Mouse (Mus musculus) embryonic facial prominence, embryonic 14.5 days (tissue): ENCODE results near the gene Vpreb1. TPM values are rescaled to one million over a fixed set of nuclear protein-coding genes. Genes with fewer than 3 reads are reported as not detected.
A peak's percentile ranks its signal among the peaks of the same experiment; 100 is the strongest.

ENCODE experiments used
- ATAC-seq: fragments of 200-750 bp; cut with Nextera tagmentation; 2 replicates; pipeline ENCODE4 v1.8.0; 2017; ENCODE audit warnings: low read depth, moderate number of reproducible peaks, moderate TSS enrichment
- DNase-seq: peaks from one replicate; pipeline ENCODE4 v3.0.0-alpha.2; 2015; ENCODE audit warnings: low spot score
- H3K27ac ChIP-seq: fragments of 300-500 bp; sonication (generic); replicated peaks from 2 replicates; pipeline ENCODE4 v1.5.1; 2014; ENCODE audit warnings: low read depth, mild to moderate bottlenecking, low read length, moderate library complexity
- H3K27me3 ChIP-seq: fragments of 300-500 bp; sonication (generic); replicated peaks from 2 replicates; pipeline ENCODE4 v1.6.1; 2014; ENCODE audit warnings: low read length; ENCODE audit not compliant: control insufficient read depth, insufficient read depth
- H3K36me3 ChIP-seq: fragments of 300-500 bp; sonication (generic); 2 replicates; pipeline ENCODE4 v1.6.1; 2014; ENCODE audit warnings: low read length, mixed read lengths; ENCODE audit not compliant: control insufficient read depth, insufficient read depth
- H3K4me1 ChIP-seq: fragments of 300-500 bp; sonication (generic); 2 replicates; pipeline ENCODE4 v1.6.1; 2014; ENCODE audit warnings: antibody characterized with exemption, low read length; ENCODE audit not compliant: control insufficient read depth, insufficient read depth
- H3K4me2 ChIP-seq: fragments of 300-500 bp; sonication (generic); 2 replicates; pipeline ENCODE4 v1.6.1; 2014; ENCODE audit warnings: low read depth, mild to moderate bottlenecking, low read length, moderate library complexity, mixed read lengths
- H3K4me3 ChIP-seq: fragments of 300-500 bp; sonication (generic); 2 replicates; pipeline ENCODE4 v1.5.1; 2014; ENCODE audit warnings: low read depth, mild to moderate bottlenecking, low read length
- H3K9ac ChIP-seq: fragments of 300-500 bp; sonication (generic); 2 replicates; pipeline ENCODE4 v1.6.1; 2014; ENCODE audit warnings: low read depth, mild to moderate bottlenecking, low read length, moderate library complexity, mixed read lengths
- H3K9me3 ChIP-seq: fragments of 300-500 bp; sonication (generic); 2 replicates; pipeline ENCODE4 v1.6.1; 2016; ENCODE audit warnings: low read length; ENCODE audit not compliant: control insufficient read depth
- WGBS: fragments of 180-500 bp; shearing (Covaris S2); extraction: QIAGEN DNeasy Blood & Tissue Kit; methylation state at CpG from one replicate; pipeline ENCODE4 v1.1.7; 2014; 5-methylcytosine and 5-hydroxymethylcytosine counted together
- polyA plus RNA-seq: library from polyadenylated mRNA; unstranded; fragments of >200 nt; fragmentation: Nextera tagmentation; extraction: Ambion mirVana; gene quantifications from 2 replicates; pipeline ENCODE4 v1.2.1, GENCODE M21; 2014

Vpreb1 gene
- polyA plus RNA-seq, 1 experiment from 2014 or later, result 1.6 TPM

DNA sequence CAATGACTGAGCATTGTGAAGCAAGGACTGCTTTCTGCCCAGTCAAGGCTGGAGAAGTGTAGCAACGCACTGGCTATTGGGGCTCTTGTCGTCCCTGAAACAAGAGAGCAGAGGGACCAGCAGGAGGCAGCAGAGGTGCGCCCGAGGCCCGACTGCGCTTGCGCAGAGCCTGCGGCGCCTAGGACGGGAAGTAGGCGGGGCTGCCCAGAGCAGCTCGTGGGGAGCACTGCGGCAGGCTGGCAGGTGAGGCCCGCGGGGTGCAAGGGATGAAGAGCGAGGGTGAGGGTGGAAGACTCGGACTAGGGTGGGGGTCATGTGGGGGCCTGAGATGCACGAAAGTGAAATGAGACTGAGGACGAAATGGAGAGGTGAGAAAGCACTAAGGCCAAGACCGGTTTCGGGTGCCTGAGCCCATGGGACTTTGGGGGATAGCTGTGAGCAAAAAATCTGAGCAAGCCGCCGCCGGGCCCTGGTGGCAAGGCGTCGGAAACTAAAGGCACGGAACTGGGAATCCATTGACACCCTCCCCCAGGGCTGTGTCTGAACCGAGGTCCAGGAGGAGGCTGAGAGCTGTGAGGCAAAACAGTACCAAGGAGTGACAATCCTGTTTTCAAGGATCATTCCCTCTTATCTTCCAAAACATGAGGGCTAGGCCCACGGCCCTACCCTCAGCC, 25.9 kb upstream of the Vpreb1 start, which contains the start of gene Ppm1f:
Gene Ppm1f (plus strand): TSS at position 88 of the 674 bp plus-strand sequence.
- DNase-seq (peak; percentile 93), ATAC-seq (peak; percentile 94)
- H3K9ac ChIP-seq, result peak within 1 kb of the TSS; percentile 75
- H3K27ac ChIP-seq, result peak within 1 kb of the TSS; percentile 41; the same call in 1 of the 2 replicates
- H3K4me3 ChIP-seq, result peak within 1 kb of the TSS; percentile 65
- peaks cover 8% of the 10 kb centered on the region for H3K4me1 ChIP-seq
- peak within 1 kb of the TSS; percentile 82 for H3K4me2 ChIP-seq
- H3K27me3 ChIP-seq, result no peaks in the 10 kb centered on the region
- H3K9me3 ChIP-seq, result no peaks in the 10 kb centered on the region
- H3K36me3 ChIP-seq, result peaks cover 29% of the 10 kb centered on the region
- WGBS, result under 1% methylated on average over 29 of the region's 29 CpGs

DNA sequence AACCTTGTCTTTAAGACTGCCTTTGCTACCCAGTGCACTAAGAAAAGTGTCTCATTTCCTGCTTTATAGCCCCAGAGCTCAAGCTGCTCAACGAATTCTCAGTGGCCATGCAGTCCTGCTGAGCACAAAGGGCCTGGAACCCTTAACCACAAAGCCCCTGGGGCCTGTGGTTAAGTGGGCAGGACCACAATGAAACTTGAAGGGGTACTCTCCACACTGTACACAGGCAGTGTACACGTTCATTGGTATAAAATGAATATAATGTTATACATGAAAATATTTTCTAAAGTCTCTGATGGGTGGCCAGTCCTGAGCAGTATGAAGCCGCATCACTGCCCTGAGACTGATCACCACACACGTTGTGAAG, 25.4 kb upstream of the Vpreb1 start:
- Histone ChIP-seq H3K4me3 (peak overlapping the region; percentile 65), H3K36me3 (peaks cover 34% of the 10 kb centered on the region), H3K27ac (no peak overlapping the region; the same call in 1 of the 2 replicates), H3K9ac (no peak overlapping the region; the same call in 1 of the 2 replicates), H3K4me1 (peaks cover 8% of the 10 kb centered on the region), H3K27me3 (no peaks in the 10 kb centered on the region), H3K4me2 (peak overlapping the region; percentile 29; the same call in 1 of the 2 replicates), H3K9me3 (no peaks in the 10 kb centered on the region)
- no peak; the same call in 1 of the 2 replicates for ATAC-seq
- peak; percentile 6 for DNase-seq
- 20% methylated on average over 4 of the region's 4 CpGs for WGBS

DNA sequence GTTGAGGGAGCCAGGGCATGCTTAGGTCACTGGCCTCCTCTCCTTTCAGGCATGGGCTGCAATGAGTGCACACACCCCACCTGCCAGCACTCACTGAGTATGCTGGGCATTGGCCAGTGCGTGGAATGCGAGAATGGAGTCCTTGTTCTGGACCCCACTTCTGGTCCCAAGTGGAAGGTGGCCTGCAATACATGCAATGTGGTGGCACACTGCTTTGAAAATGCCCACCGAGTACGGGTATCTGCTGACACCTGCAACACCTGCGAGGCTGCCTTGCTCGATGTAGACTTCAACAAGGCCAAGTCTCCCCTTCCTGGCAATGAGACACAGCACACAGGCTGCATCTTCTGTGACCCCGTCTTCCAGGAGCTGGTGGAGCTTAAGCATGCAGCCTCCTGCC, 21.7 kb upstream of the Vpreb1 start:
- no peak overlapping the region for H3K9ac ChIP-seq
- peaks cover 3% of the 10 kb centered on the region for H3K4me1 ChIP-seq
- ATAC-seq (no peak), DNase-seq (no peak)
- no peak overlapping the region for H3K4me2 ChIP-seq
- H3K27ac ChIP-seq, result no peak overlapping the region
- H3K27me3 ChIP-seq, result no peaks in the 10 kb centered on the region
- no peaks in the 10 kb centered on the region for H3K9me3 ChIP-seq
- no peak overlapping the region for H3K4me3 ChIP-seq
- 94% methylated on average over 7 of the region's 7 CpGs for whole genome bisulfite sequencing
- peaks cover 69% of the 10 kb centered on the region for H3K36me3 ChIP-seq

DNA sequence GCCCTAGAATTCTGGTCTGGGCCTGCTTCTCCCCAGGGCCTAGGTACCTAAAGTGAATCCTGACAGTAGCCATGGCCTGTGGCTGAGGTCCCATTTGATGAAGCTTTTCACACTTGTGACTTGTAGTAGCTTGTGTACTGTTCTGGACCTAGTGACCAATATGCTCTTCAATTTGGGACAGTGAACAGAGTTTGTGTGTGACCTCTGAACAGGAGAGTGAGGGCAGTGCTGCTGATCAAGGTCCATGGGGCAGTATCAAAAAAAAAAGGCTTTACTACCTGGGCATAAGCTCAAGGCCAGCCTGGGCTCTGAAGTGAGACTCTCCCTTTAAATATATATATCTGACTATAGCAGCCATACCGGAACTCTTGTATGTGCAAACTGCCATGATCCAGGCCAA, 17.7 kb upstream of the Vpreb1 start:
- DNase-seq (no peak), ATAC-seq (no peak)
- Histone ChIP-seq H3K4me1 (no peaks in the 10 kb centered on the region), H3K27ac (no peak overlapping the region), H3K27me3 (no peaks in the 10 kb centered on the region), H3K9ac (no peak overlapping the region), H3K9me3 (no peaks in the 10 kb centered on the region), H3K4me3 (no peak overlapping the region), H3K36me3 (peaks cover 99% of the 10 kb centered on the region), H3K4me2 (no peak overlapping the region)
- whole genome bisulfite sequencing, result 88% methylated on average over 1 of the region's 1 CpGs

DNA sequence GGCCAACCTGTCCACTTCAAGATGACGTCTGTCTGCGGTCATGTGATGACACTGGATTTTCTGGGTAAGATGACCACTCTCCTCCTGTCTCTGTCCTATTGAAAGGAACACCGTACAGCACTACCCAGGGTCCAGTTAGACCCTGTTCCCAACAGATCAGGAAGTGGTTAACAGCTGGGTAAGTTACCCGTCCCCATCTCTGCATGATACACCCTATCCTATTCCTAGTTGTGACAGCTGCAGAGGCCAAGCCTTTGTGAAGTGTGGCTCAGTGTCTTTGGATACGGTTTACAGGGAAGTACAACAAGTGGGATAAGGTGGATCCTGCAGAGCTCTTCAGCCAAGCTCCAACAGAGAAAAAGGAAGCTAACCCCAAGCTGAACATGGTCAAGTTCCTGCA, 8.4 kb upstream of the Vpreb1 start:
- Histone ChIP-seq H3K4me1 (no peaks in the 10 kb centered on the region), H3K4me3 (no peak overlapping the region), H3K4me2 (no peak overlapping the region), H3K9ac (no peak overlapping the region), H3K27me3 (no peaks in the 10 kb centered on the region), H3K27ac (no peak overlapping the region), H3K9me3 (peaks cover 3% of the 10 kb centered on the region; the same call in 1 of the 2 replicates), H3K36me3 (peaks cover 91% of the 10 kb centered on the region)
- WGBS, result 88% methylated on average over 5 of the region's 5 CpGs
- DNase-seq, result peak; percentile 8
- ATAC-seq, result peak; percentile 56; the same call in 1 of the 2 replicates

DNA sequence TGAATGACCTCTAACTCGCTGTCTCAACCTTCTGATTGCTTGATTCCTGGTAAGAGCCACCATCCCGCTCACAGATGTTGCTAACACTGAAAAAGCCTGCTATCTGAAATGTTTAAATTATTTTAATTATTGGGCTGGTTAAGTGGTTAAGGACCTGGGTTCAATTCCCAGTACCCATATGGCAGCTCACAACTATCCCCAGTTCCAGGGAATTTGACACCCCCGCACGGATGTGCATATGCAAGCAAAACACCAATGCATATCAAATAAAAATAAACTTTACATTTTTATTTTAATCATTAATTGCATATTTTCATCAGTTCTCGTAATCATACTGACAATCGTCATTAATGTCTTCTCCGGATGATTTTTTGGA, 414 bp downstream of the Vpreb1 start:
- Histone ChIP-seq H3K4me3 (peak overlapping the region; percentile 69), H3K4me1 (peaks cover 5% of the 10 kb centered on the region), H3K36me3 (peaks cover 10% of the 10 kb centered on the region; the same call in 1 of the 2 replicates), H3K9ac (peak overlapping the region; percentile 86), H3K27me3 (no peaks in the 10 kb centered on the region), H3K27ac (peak overlapping the region; percentile 95), H3K4me2 (peak overlapping the region; percentile 61), H3K9me3 (no peaks in the 10 kb centered on the region)
- no peak for DNase-seq
- ATAC-seq, result peak; percentile 4; the same call in 1 of the 2 replicates
- WGBS, result 32% methylated on average over 7 of the region's 7 CpGs

DNA sequence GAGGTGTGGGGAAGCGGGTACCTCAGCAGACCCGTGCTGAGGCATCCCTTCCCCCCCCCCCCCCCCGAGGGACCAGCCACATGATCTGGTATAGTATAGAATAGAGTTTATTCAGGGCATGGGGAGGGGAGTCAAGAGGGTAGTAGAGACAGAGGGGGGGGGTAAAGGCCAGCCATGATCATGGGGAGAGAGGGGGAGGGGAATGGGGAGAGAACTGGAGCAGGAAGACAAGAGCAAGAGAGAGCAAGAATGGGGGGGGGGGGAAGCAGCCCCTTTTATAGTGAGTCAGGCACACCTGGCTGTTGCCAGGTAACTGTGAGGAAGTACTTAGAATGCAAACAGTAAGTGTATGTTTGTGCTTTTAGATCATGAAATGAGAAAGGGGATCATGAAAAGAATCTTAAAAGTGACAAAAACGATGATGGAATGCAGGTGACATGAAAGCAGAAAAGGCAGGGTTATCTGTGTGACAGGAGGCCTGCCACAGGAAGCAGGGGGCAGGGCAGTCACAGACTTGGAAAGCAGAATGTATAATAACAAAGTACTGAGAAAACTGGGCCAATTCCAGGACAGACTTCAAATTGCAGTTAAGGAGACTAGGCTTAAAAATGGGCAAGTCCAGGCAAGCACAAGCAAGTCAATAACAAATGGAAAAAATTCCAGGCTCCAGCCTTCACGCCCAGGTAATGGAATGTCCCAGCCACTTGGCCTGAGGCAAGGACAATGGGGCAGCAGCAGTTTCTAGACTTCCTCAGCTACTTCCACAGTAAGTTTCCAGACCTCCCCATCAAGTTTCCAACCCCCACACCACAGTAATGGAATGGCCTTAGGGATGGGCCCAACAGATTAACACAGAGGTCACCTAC, 4.7 kb downstream of the Vpreb1 start:
- H3K4me2 ChIP-seq, result no peak overlapping the region
- ATAC-seq (no peak), DNase-seq (peak; percentile 72)
- no peak overlapping the region for H3K27ac ChIP-seq
- H3K9me3 ChIP-seq, result no peaks in the 10 kb centered on the region
- no peak overlapping the region for H3K4me3 ChIP-seq
- no peaks in the 10 kb centered on the region; the same call in 1 of the 2 replicates for H3K4me1 ChIP-seq
- 37% methylated on average over 4 of the region's 5 CpGs for WGBS
- no peak overlapping the region for H3K9ac ChIP-seq
- no peaks in the 10 kb centered on the region for H3K36me3 ChIP-seq
- no peaks in the 10 kb centered on the region for H3K27me3 ChIP-seq

DNA sequence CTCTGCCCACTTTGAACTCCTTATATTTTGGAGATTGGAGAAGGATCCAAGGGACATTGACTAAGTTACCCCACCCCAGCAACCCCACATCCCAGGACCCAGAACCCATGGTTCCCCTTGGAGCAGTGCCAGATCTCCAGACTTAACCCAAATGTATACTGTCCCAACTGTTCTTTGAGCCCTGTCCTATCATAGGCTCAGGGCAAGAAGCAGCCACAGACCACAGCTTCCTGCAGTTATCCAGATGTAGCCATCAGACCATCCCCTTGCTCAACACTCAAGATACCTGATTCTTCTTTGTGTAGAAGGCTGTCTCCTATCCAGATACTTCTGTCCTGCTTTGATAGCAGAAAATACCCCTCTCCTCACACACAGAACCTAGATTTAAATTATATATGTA, 5.4 kb downstream of the Vpreb1 start:
- no peak for ATAC-seq
- Histone ChIP-seq H3K9me3 (no peaks in the 10 kb centered on the region), H3K27ac (no peak overlapping the region), H3K9ac (no peak overlapping the region), H3K4me1 (no peaks in the 10 kb centered on the region; the same call in 1 of the 2 replicates), H3K36me3 (no peaks in the 10 kb centered on the region), H3K4me3 (no peak overlapping the region), H3K27me3 (no peaks in the 10 kb centered on the region), H3K4me2 (no peak overlapping the region)
- no peak for DNase-seq
